Mouse (Mus musculus) heart, adult 2 months (tissue): ENCODE measurements around the gene Zfp777.

Source experiments
- CTCF ChIP-seq: fragments of 200-600 bp; IDR thresholded peaks from 2 replicates; pipeline ENCODE4 v1.8.1; 2022; ENCODE audit warnings: antibody characterized with exemption, mild to moderate bottlenecking, moderate library complexity
- EP300 ChIP-seq: fragments of 200-500 bp; IDR thresholded peaks from 2 replicates; pipeline ENCODE4 v1.6.1; 2011; ENCODE audit warnings: low read depth, low read length, control low read depth; ENCODE audit not compliant: insufficient read depth
- POLR2A ChIP-seq: fragments of 200-500 bp; IDR thresholded peaks from 2 replicates; pipeline ENCODE4 v1.6.1; 2011; ENCODE audit warnings: mild to moderate bottlenecking, low read depth, low read length, control low read depth; ENCODE audit not compliant: insufficient read depth

DNA sequence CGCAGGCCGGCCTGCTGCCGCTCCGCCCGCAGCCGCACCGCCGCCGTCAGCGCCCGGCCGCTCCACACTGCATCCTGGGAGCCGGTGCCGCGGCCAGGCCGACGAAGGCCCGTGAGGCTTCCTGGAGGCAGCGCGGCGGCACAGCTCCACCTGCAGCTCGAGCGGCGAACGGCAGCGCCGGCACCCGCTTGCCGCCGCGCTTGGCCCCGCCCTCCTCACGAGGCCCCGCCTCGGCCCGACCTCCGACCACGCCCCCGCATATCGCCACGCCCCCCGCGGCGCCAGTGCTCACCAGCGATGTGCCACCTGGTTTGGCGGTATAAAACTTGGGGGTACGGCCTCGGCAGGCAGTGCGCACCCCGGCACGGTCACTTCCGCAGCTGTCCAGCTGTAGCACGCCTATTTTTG, 37.8 kb upstream of the Zfp777 start, which contains the start of gene Zfp746:
- peak; percentile 43; the same call in 1 of the 2 replicates for TF ChIP-seq POLR2A
- peak; percentile 88 for TF ChIP-seq CTCF
- TF ChIP-seq EP300: no peak
